Mouse (Mus musculus) mouse embryonic stem cell (cell line): Measurements from ENCODE around the gene Celf2.

Experiments
- in situ Hi-C, 2 experiments: fragments of 300-500 bp; cut with MboI; formaldehyde crosslinking; loops; 1 replicate in 1 of 2; 3 replicates in 1 of 2; pipeline ENCODE4 v1.14.3; 2019 to 2020; ENCODE audit warnings: low sequenced_read_pairs in 2 of 2, low pct_unique_long_range_greater_than_20kb in 1 of 2, mixed read lengths in 1 of 2; ENCODE audit not compliant: unreplicated experiment in 1 of 2

Celf2 gene

GRCm38 (mm10) chr2:6542556-6543180, 966.7 kb downstream of the Celf2 start:
- in situ Hi-C loops = no loop called here

GRCm38 (mm10) chr2:6540825-6541224, 968.5 kb downstream of the Celf2 start:
- in situ Hi-C loops = no loop called here

GRCm38 (mm10) chr2:6540092-6540491, 969.3 kb downstream of the Celf2 start:
- in situ Hi-C loops = no loop called here

- in situ Hi-C loops = no loop called here
Measured at GRCm38 (mm10) chr2:6538500-6538899, 970.9 kb downstream of the Celf2 start.

- in situ Hi-C loops = no loop called here
Measured at GRCm38 (mm10) chr2:6538031-6538430, 971.3 kb downstream of the Celf2 start.

- in situ Hi-C loops = no loop called here
Measured at GRCm38 (mm10) chr2:6537326-6537725, 972.0 kb downstream of the Celf2 start.

GRCm38 (mm10) chr2:6536372-6536771, 973.0 kb downstream of the Celf2 start:
- in situ Hi-C loops = no loop called here

GRCm38 (mm10) chr2:6532341-6532740, 977.0 kb downstream of the Celf2 start:
- in situ Hi-C loops = no loop called here

GRCm38 (mm10) chr2:6528076-6528475, 981.3 kb downstream of the Celf2 start:
- in situ Hi-C loops = no loop called here

- in situ Hi-C loops = no loop called here
Measured at GRCm38 (mm10) chr2:6526825-6527224, 982.5 kb downstream of the Celf2 start.

GRCm38 (mm10) chr2:6526311-6526710, 983.1 kb downstream of the Celf2 start:
- in situ Hi-C loops = no loop called here

- in situ Hi-C loops = no loop called here
Measured at GRCm38 (mm10) chr2:6523924-6524300, 985.5 kb downstream of the Celf2 start.

GRCm38 (mm10) chr2:6523261-6523923, 986.0 kb downstream of the Celf2 start:
- in situ Hi-C loops = no loop called here

GRCm38 (mm10) chr2:6522411-6522810, 987.0 kb downstream of the Celf2 start:
- in situ Hi-C loops = no loop called here

- in situ Hi-C loops = no loop called here
Measured at GRCm38 (mm10) chr2:6513176-6513575, 996.2 kb downstream of the Celf2 start.

GRCm38 (mm10) chr2:6507071-6507470, 1002.3 kb downstream of the Celf2 start:
- in situ Hi-C loops = no loop called here

GRCm38 (mm10) chr2:6505979-6506811, 1003.2 kb downstream of the Celf2 start:
- in situ Hi-C loops = no loop called here

GRCm38 (mm10) chr2:6505531-6505930, 1003.8 kb downstream of the Celf2 start:
- in situ Hi-C loops = no loop called here

GRCm38 (mm10) chr2:6498101-6498500, 1011.3 kb downstream of the Celf2 start:
- in situ Hi-C loops = no loop called here
